Mouse (Mus musculus) neural tube, embryonic 14.5 days (tissue): Measurements from ENCODE around the gene Hbq1b. TPM values are rescaled to one million over a fixed set of nuclear protein-coding genes. Genes with fewer than 3 reads are reported as not detected.
"Not testable (repeated sequence)": the region's sequence is repeated elsewhere in the genome, so short reads cannot be mapped to it uniquely, and the experiment has no call there.

Experiments used
- ATAC-seq: fragments of 200-750 bp; cut with Nextera tagmentation; 2 replicates; pipeline ENCODE4 v1.8.0; 2017; ENCODE audit warnings: low read depth, mild to moderate bottlenecking, moderate TSS enrichment, moderate library complexity
- H3K27ac ChIP-seq: fragments of 300-500 bp; sonication (generic); 2 replicates; pipeline ENCODE4 v1.5.1; 2014; ENCODE audit warnings: low read depth, mild to moderate bottlenecking, control low read depth, low read length, moderate library complexity, mixed read lengths
- H3K27me3 ChIP-seq: fragments of 300-500 bp; sonication (generic); 2 replicates; pipeline ENCODE4 v1.6.1; 2014; ENCODE audit warnings: low read length; ENCODE audit not compliant: control insufficient read depth, insufficient read depth
- H3K36me3 ChIP-seq: fragments of 300-500 bp; sonication (generic); 2 replicates; pipeline ENCODE4 v1.6.1; 2014; ENCODE audit warnings: low read length, mixed read lengths; ENCODE audit not compliant: control insufficient read depth, insufficient read depth
- H3K4me1 ChIP-seq: fragments of 300-500 bp; sonication (generic); 2 replicates; pipeline ENCODE4 v1.6.1; 2014; ENCODE audit warnings: low read length; ENCODE audit not compliant: control insufficient read depth, insufficient read depth
- H3K4me2 ChIP-seq: fragments of 300-500 bp; sonication (generic); 2 replicates; pipeline ENCODE4 v1.6.1; 2014; ENCODE audit warnings: mild to moderate bottlenecking, low read depth, low read length, control low read depth
- H3K4me3 ChIP-seq: fragments of 300-500 bp; sonication (generic); 2 replicates; pipeline ENCODE4 v1.5.1; 2014; ENCODE audit warnings: low read depth, low read length, control low read depth, mixed read lengths
- H3K9ac ChIP-seq: fragments of 300-500 bp; sonication (generic); replicated peaks from 2 replicates; pipeline ENCODE4 v1.6.1; 2014; ENCODE audit warnings: low read depth, mild to moderate bottlenecking, control low read depth, low read length, mixed read lengths
- H3K9me3 ChIP-seq: fragments of 300-500 bp; sonication (generic); 2 replicates; pipeline ENCODE4 v1.6.1; 2016; ENCODE audit warnings: low read length; ENCODE audit not compliant: control insufficient read depth
- WGBS: fragments of 180-500 bp; shearing (Covaris S2); extraction: QIAGEN DNeasy Blood & Tissue Kit; methylation state at CpG from one replicate; pipeline ENCODE4 v1.1.7; 2014; 5-methylcytosine and 5-hydroxymethylcytosine counted together
- polyA plus RNA-seq: library from polyadenylated mRNA; unstranded; fragments of >200 nt; fragmentation: Nextera tagmentation; extraction: Ambion mirVana; gene quantifications from 2 replicates; pipeline ENCODE4 v1.2.1, GENCODE M21; 2014

Gene Hbq1b
- polyA plus RNA-seq, 1 experiment from 2014 or later = 0.96 TPM

GRCm38 (mm10) chr11:32277736-32278457, 8.9 kb upstream of the Hbq1b start:
- WGBS = 76% methylated on average over 21 of the region's 21 CpGs
- no peak for ATAC-seq
- H3K4me1 ChIP-seq = no peaks in the 10 kb centered on the region

DNA sequence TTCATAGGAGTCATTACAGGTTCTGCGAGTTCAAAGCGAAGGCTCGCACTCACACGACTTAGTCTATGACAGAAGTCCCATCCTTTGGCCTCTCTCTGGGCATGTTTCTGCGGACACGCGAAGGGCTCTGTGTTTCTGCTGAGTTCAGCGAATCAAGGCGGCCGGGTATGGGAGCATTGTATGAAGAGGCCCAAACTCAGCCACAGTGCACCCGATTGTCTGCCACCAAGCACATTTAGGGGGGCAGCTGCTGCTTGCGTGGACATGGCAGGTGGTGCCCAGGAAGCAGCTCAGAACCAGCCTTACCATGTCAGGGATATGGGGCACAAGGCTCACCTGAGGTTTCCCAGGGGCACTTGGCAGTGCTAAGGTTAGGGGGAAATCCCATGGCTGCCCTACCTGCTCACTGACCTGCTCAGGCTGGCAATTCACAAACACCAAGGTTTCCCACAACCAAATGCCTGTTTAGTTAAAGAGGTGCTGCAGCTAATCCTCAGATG, 8.3 kb upstream of the Hbq1b start:
- no peak overlapping the region for H3K27ac ChIP-seq
- no peak overlapping the region for H3K4me3 ChIP-seq
- 81% methylated on average over 12 of the region's 12 CpGs for WGBS
- H3K9ac ChIP-seq = no peak overlapping the region; the same call in 1 of the 2 replicates
- no peak overlapping the region for H3K4me2 ChIP-seq
- H3K9me3 ChIP-seq = no peaks in the 10 kb centered on the region
- no peaks in the 10 kb centered on the region for H3K4me1 ChIP-seq
- no peaks in the 10 kb centered on the region for H3K27me3 ChIP-seq
- no peaks in the 10 kb centered on the region for H3K36me3 ChIP-seq
- no peak for ATAC-seq

More at GRCm38 (mm10) chr11:32277736-32278457, 8.9 kb upstream of the Hbq1b start:
- H3K9ac ChIP-seq = no peak overlapping the region
- H3K27ac ChIP-seq = no peak overlapping the region
- no peak overlapping the region for H3K4me3 ChIP-seq
- no peaks in the 10 kb centered on the region for H3K36me3 ChIP-seq
- H3K9me3 ChIP-seq = no peaks in the 10 kb centered on the region
- no peaks in the 10 kb centered on the region for H3K27me3 ChIP-seq
- H3K4me2 ChIP-seq = no peak overlapping the region

- Histone ChIP-seq H3K4me1 (no peaks in the 10 kb centered on the region), H3K36me3 (no peaks in the 10 kb centered on the region), H3K27ac (no peak overlapping the region), H3K9ac (no peak overlapping the region), H3K9me3 (no peaks in the 10 kb centered on the region), H3K27me3 (no peaks in the 10 kb centered on the region), H3K4me3 (no peak overlapping the region), H3K4me2 (no peak overlapping the region)
- WGBS = 85% methylated on average over 2 of the region's 2 CpGs
- ATAC-seq = no peak
Observed at GRCm38 (mm10) chr11:32280646-32281045, 6.1 kb upstream of the Hbq1b start.

GRCm38 (mm10) chr11:32281416-32282144, 5.2 kb upstream of the Hbq1b start:
- Histone ChIP-seq H3K36me3 (no peaks in the 10 kb centered on the region), H3K9me3 (no peaks in the 10 kb centered on the region), H3K4me3 (no peak overlapping the region), H3K4me1 (no peaks in the 10 kb centered on the region), H3K4me2 (no peak overlapping the region), H3K27ac (no peak overlapping the region), H3K9ac (no peak overlapping the region), H3K27me3 (no peaks in the 10 kb centered on the region)
- ATAC-seq = no peak
- 72% methylated on average over 1 of the region's 1 CpGs for WGBS

GRCm38 (mm10) chr11:32283091-32283777, 3.5 kb upstream of the Hbq1b start, which contains the start of gene Hba-a1:
TSS of gene Hba-a1 (plus strand) at chr11:32283511.
- not testable (repeated sequence) for H3K9ac ChIP-seq, H3K36me3 ChIP-seq, H3K4me1 ChIP-seq, H3K27me3 ChIP-seq, H3K9me3 ChIP-seq, ATAC-seq, H3K27ac ChIP-seq, H3K4me2 ChIP-seq, H3K4me3 ChIP-seq
- 86% methylated on average over 1 of the region's 5 CpGs for WGBS

GRCm38 (mm10) chr11:32284582-32284981, 2.2 kb upstream of the Hbq1b start:
- WGBS = 73% methylated on average over 2 of the region's 2 CpGs
- not testable (repeated sequence) for H3K27ac ChIP-seq, H3K4me1 ChIP-seq, H3K36me3 ChIP-seq, H3K4me2 ChIP-seq, H3K4me3 ChIP-seq, H3K9ac ChIP-seq, H3K27me3 ChIP-seq, H3K9me3 ChIP-seq, ATAC-seq

DNA sequence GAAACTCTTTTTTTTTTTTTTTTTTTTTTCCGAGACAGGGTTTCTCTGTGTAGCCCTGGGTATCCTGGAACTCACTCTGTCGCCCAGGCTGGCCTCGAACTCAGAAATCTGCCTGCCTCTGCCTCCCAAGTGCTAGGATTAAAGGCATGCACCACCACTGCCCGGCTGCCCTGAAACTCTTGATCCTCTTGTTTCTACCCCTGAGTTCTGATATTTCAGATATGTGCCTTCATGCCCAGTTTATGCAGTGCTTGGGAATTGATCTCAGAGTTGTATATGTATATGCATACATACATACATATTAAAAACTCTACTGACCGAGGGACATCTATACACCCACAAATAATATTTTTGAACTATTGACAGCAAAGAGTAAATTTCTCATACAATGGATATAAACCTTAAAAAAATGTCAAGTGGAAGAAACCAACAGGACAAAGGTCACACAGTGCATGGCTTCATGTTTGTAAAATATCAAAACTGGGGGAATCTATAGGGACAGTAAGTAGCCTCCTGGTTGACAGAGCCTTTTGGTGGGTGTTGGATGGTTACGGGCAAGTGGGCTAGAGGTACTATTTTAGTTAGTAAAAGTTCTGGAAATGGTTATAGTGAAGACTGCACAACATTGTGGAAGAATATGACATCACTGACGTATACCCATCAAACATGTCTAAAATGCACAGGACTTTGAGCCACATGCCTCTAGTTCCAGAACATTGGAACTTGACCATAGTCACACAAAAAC, 1.6 kb upstream of the Hbq1b start:
- 86% methylated on average over 7 of the region's 7 CpGs for WGBS
- no peak overlapping the region for H3K9ac ChIP-seq
- ATAC-seq = no peak
- no peaks in the 10 kb centered on the region for H3K4me1 ChIP-seq
- H3K36me3 ChIP-seq = no peaks in the 10 kb centered on the region
- no peak overlapping the region for H3K4me3 ChIP-seq
- no peak overlapping the region for H3K27ac ChIP-seq
- no peak overlapping the region for H3K4me2 ChIP-seq
- no peaks in the 10 kb centered on the region for H3K27me3 ChIP-seq
- H3K9me3 ChIP-seq = no peaks in the 10 kb centered on the region

GRCm38 (mm10) chr11:32285887-32286286, 878 bp upstream of the Hbq1b start:
- not testable (repeated sequence) for H3K36me3 ChIP-seq, H3K27me3 ChIP-seq, H3K4me2 ChIP-seq, H3K27ac ChIP-seq, H3K9ac ChIP-seq, ATAC-seq, H3K4me3 ChIP-seq, H3K9me3 ChIP-seq, H3K4me1 ChIP-seq
